Mouse (Mus musculus): ENCODE results near the gene Dcst1.

DNA sequence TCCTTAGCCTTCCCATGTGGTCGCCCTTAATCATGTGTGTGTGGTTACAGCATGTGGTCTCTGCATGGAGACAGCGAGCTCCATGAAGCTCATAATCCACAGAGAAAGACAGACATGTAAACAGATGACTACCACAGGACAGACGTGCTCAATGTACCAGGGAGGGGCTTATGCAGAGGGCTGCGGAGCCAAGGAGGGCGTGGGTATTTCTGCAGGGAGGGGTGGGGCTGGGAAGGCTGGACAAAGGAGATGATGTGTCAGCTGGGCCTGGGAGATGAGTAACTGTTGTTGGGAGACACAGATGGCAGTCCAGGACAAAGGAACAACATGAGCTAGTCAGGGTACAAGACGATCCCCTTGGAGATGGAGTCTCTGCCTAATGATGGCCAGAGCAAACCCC, 5.4 kb downstream of the Dcst1 start:
- no peak for TF ChIP-seq CTCF (IDR thresholded peaks at IDR 0.05; ENCODE audit: low read depth)
- no peak for TF ChIP-seq EP300 (IDR thresholded peaks at IDR 0.05; ENCODE audit: low read depth)
